Mouse (Mus musculus) megakaryocyte, embryonic 14.5 days (primary cell): Measurements from ENCODE around the gene Crb2. TPM values are rescaled to one million over a fixed set of nuclear protein-coding genes. Genes with fewer than 3 reads are reported as not detected.
A peak's percentile ranks its signal among the peaks of the same experiment; 100 is the strongest.

Source experiments
- H3K27me3 ChIP-seq: replicated peaks from 2 replicates; pipeline ENCODE3; 2012; ENCODE audit warnings: inconsistent platforms
- H3K36me3 ChIP-seq: replicated peaks from 2 replicates; pipeline ENCODE3; 2012; ENCODE audit warnings: low read length, inconsistent platforms, mixed read lengths
- H3K4me1 ChIP-seq: 2 replicates; pipeline ENCODE4 v1.6.1; 2012; ENCODE audit warnings: inconsistent platforms
- H3K4me3 ChIP-seq: replicated peaks from 2 replicates; pipeline ENCODE3; 2012; ENCODE audit warnings: moderate library complexity, mild to moderate bottlenecking, inconsistent platforms
- H3K9me3 ChIP-seq: 2 replicates; pipeline ENCODE4 v1.6.1; 2012; ENCODE audit warnings: inconsistent platforms
- FLI1 ChIP-seq: IDR thresholded peaks from 2 replicates; pipeline ENCODE4 v1.6.1; 2012; ENCODE audit warnings: low read length, inconsistent platforms, mixed read lengths
- GATA1 ChIP-seq: IDR thresholded peaks from 3 replicates; pipeline ENCODE4 v1.6.1; 2012; ENCODE audit warnings: mixed read lengths, low read length, inconsistent platforms, borderline replicate concordance
- polyA plus RNA-seq: library from polyadenylated mRNA; stranded (reverse); fragments of >175 nt; gene quantifications from 2 replicates; pipeline ENCODE4 v1.2.3, GENCODE M21; 2012; ENCODE audit warnings: low replicate concordance; ENCODE audit not compliant: insufficient read depth

The Crb2 gene
- polyA plus RNA-seq, 1 experiment = not detected

GRCm38 (mm10) chr2:37766027-37766761 lies 9.9 kb upstream of the Crb2 start:
- TF ChIP-seq FLI1 (no peak), GATA1 (no peak)
- no peak overlapping the region for H3K4me3 ChIP-seq
- no peaks in the 10 kb centered on the region for H3K9me3 ChIP-seq

GRCm38 (mm10) chr2:37767080-37767547 lies 8.9 kb upstream of the Crb2 start:
- Histone ChIP-seq H3K36me3 (no peaks in the 10 kb centered on the region), H3K4me3 (no peak overlapping the region), H3K4me1 (peaks cover 38% of the 10 kb centered on the region), H3K27me3 (peaks cover 62% of the 10 kb centered on the region), H3K9me3 (no peaks in the 10 kb centered on the region)
- no peak for TF ChIP-seq FLI1
- TF ChIP-seq GATA1 = no peak

More at GRCm38 (mm10) chr2:37766027-37766761, 9.9 kb upstream of the Crb2 start:
- peaks cover 30% of the 10 kb centered on the region for H3K4me1 ChIP-seq
- no peaks in the 10 kb centered on the region for H3K36me3 ChIP-seq
- peaks cover 70% of the 10 kb centered on the region for H3K27me3 ChIP-seq

GRCm38 (mm10) chr2:37767739-37768138 lies 8.3 kb upstream of the Crb2 start:
- TF ChIP-seq GATA1 = no peak
- TF ChIP-seq FLI1 = no peak
- peaks cover 38% of the 10 kb centered on the region for H3K4me1 ChIP-seq
- peaks cover 59% of the 10 kb centered on the region for H3K27me3 ChIP-seq
- H3K4me3 ChIP-seq = no peak overlapping the region
- no peaks in the 10 kb centered on the region for H3K36me3 ChIP-seq
- H3K9me3 ChIP-seq = no peaks in the 10 kb centered on the region

- H3K4me3 ChIP-seq = no peak overlapping the region
- no peaks in the 10 kb centered on the region for H3K36me3 ChIP-seq
- TF ChIP-seq GATA1 (no peak), FLI1 (no peak)
- peaks cover 52% of the 10 kb centered on the region for H3K27me3 ChIP-seq
- H3K9me3 ChIP-seq = no peaks in the 10 kb centered on the region
- peaks cover 38% of the 10 kb centered on the region for H3K4me1 ChIP-seq
Observed at GRCm38 (mm10) chr2:37768903-37769302, 7.1 kb upstream of the Crb2 start.

- Histone ChIP-seq H3K4me1 (peaks cover 42% of the 10 kb centered on the region), H3K4me3 (no peak overlapping the region), H3K36me3 (no peaks in the 10 kb centered on the region), H3K27me3 (peaks cover 47% of the 10 kb centered on the region), H3K9me3 (no peaks in the 10 kb centered on the region)
- no peak for TF ChIP-seq FLI1
- TF ChIP-seq GATA1 = no peak
Observed at GRCm38 (mm10) chr2:37769793-37770192, 6.3 kb upstream of the Crb2 start.

GRCm38 (mm10) chr2:37771618-37772285 lies 4.3 kb upstream of the Crb2 start:
- Histone ChIP-seq H3K4me3 (peak overlapping the region; percentile 93), H3K4me1 (peaks cover 33% of the 10 kb centered on the region), H3K9me3 (no peaks in the 10 kb centered on the region), H3K36me3 (no peaks in the 10 kb centered on the region), H3K27me3 (peaks cover 47% of the 10 kb centered on the region)
- TF ChIP-seq GATA1 (peak; percentile 35; the same call in 1 of the 3 replicates), FLI1 (no peak)

GRCm38 (mm10) chr2:37774571-37774970 lies 1.5 kb upstream of the Crb2 start:
- TF ChIP-seq GATA1 (no peak), FLI1 (no peak)
- Histone ChIP-seq H3K27me3 (peaks cover 51% of the 10 kb centered on the region), H3K4me1 (peaks cover 27% of the 10 kb centered on the region), H3K4me3 (no peak overlapping the region), H3K36me3 (no peaks in the 10 kb centered on the region), H3K9me3 (no peaks in the 10 kb centered on the region)

- TF ChIP-seq GATA1 (no peak), FLI1 (no peak)
- Histone ChIP-seq H3K4me1 (peaks cover 29% of the 10 kb centered on the region), H3K4me3 (no peak overlapping the region), H3K36me3 (no peaks in the 10 kb centered on the region), H3K27me3 (peaks cover 70% of the 10 kb centered on the region), H3K9me3 (no peaks in the 10 kb centered on the region)
Observed at GRCm38 (mm10) chr2:37776611-37777411, 762 bp downstream of the Crb2 start.

GRCm38 (mm10) chr2:37777958-37778720 lies 2.1 kb downstream of the Crb2 start:
- H3K27me3 ChIP-seq = peaks cover 76% of the 10 kb centered on the region
- H3K4me1 ChIP-seq = peaks cover 27% of the 10 kb centered on the region
- H3K4me3 ChIP-seq = no peak overlapping the region
- H3K36me3 ChIP-seq = no peaks in the 10 kb centered on the region
- TF ChIP-seq FLI1 (no peak), GATA1 (no peak)
- H3K9me3 ChIP-seq = no peaks in the 10 kb centered on the region
